Comparison of ENCODE assay signal across 7 mouse cellular contexts in genomic region chr13:15463492-15464080, GRCm38 (mm10). TPM values are rescaled to one million over a fixed set of nuclear protein-coding genes. Genes with fewer than 3 reads are reported as not detected.
A peak's percentile ranks its signal among the peaks of the same experiment; 100 is the strongest.
DNase-seq lines count a peak whose midpoint lies in the region; ATAC-seq and TF ChIP-seq lines count a peak whose summit lies in the region.

No protein-coding gene starts in this region.

- H3K4me2 ChIP-seq in forebrain, embryonic 14.5 days (ENCODE audit: low read length): peak overlapping the region; percentile 84
- peak overlapping the region; percentile 69 for H3K4me2 ChIP-seq in limb, embryonic 14.5 days (replicated peaks; ENCODE audit: low read depth, low read length, severe bottlenecking)
- peak overlapping the region; percentile 90 for H3K4me2 ChIP-seq in midbrain, embryonic 15.5 days

- no peaks in the 10 kb centered on the region for H3K9me3 ChIP-seq in forebrain, embryonic 14.5 days (replicated peaks; ENCODE audit: control insufficient read depth, low read length)
- H3K9me3 ChIP-seq in limb, embryonic 14.5 days (ENCODE audit: control insufficient read depth, low read length): no peaks in the 10 kb centered on the region
- no peaks in the 10 kb centered on the region for H3K9me3 ChIP-seq in midbrain, embryonic 15.5 days

- H3K9ac ChIP-seq in forebrain, embryonic 14.5 days (ENCODE audit: low read length): peak overlapping the region; percentile 95
- peak overlapping the region; percentile 100 for H3K9ac ChIP-seq in limb, embryonic 14.5 days (ENCODE audit: low read depth, low read length, severe bottlenecking)
- H3K9ac ChIP-seq in midbrain, embryonic 15.5 days: peak overlapping the region; percentile 47

- peak overlapping the region; percentile 84 for H3K4me3 ChIP-seq in forebrain, embryonic 14.5 days (ENCODE audit: low read depth, low read length)
- H3K4me3 ChIP-seq in limb, embryonic 14.5 days (replicated peaks; ENCODE audit: low read length): peak overlapping the region; percentile 96
- H3K4me3 ChIP-seq in midbrain, embryonic 15.5 days: peak overlapping the region; percentile 63

- TF ChIP-seq POLR2A in limb, embryonic 14.5 days (IDR thresholded peaks at IDR 0.05; ENCODE audit: borderline replicate concordance, extremely low read depth, insufficient read depth, insufficient read length): peak; percentile 47; the same call in 1 of the 2 replicates

- H3K27ac ChIP-seq in forebrain, embryonic 14.5 days (ENCODE audit: low read depth, low read length): peak overlapping the region; percentile 95
- peak overlapping the region; percentile 100 for H3K27ac ChIP-seq in limb, embryonic 14.5 days (replicated peaks; ENCODE audit: low read depth, low read length)
- H3K27ac ChIP-seq in midbrain, embryonic 15.5 days: peak overlapping the region; percentile 70

- no peaks in the 10 kb centered on the region for H3K27me3 ChIP-seq in forebrain, embryonic 14.5 days (replicated peaks; ENCODE audit: control insufficient read depth, insufficient read depth, low read length)
- H3K27me3 ChIP-seq in limb, embryonic 14.5 days (ENCODE audit: control insufficient read depth, insufficient read depth, low read length): no peaks in the 10 kb centered on the region
- H3K27me3 ChIP-seq in midbrain, embryonic 15.5 days (replicated peaks): peaks cover 10% of the 10 kb centered on the region; the same call in 1 of the 2 replicates

- under 1% methylated on average over 51 of the region's 70 CpGs for WGBS in forebrain, embryonic 14.5 days
- under 1% methylated on average over 47 of the region's 70 CpGs for WGBS in limb, embryonic 14.5 days
- under 1% methylated on average over 60 of the region's 70 CpGs for WGBS in midbrain, embryonic 15.5 days

- H3K4me1 ChIP-seq in forebrain, embryonic 14.5 days (ENCODE audit: control insufficient read depth, insufficient read depth, low read length): peaks cover 9% of the 10 kb centered on the region
- peaks cover 16% of the 10 kb centered on the region for H3K4me1 ChIP-seq in limb, embryonic 14.5 days (ENCODE audit: control insufficient read depth, insufficient read depth, low read length)
- peaks cover 35% of the 10 kb centered on the region for H3K4me1 ChIP-seq in midbrain, embryonic 15.5 days

- peak; percentile 70 for ATAC-seq in forebrain, embryonic 14.5 days
- ATAC-seq in limb, embryonic 14.5 days (ENCODE audit: low FRiP score, low read depth): peak; percentile 85
- peak; percentile 65 for ATAC-seq in midbrain, embryonic 15.5 days (replicated peaks)

- no peaks in the 10 kb centered on the region for H3K36me3 ChIP-seq in forebrain, embryonic 14.5 days (ENCODE audit: control insufficient read depth, insufficient read depth, low read length)
- H3K36me3 ChIP-seq in limb, embryonic 14.5 days (ENCODE audit: control insufficient read depth, insufficient read depth, low read length): no peaks in the 10 kb centered on the region
- no peaks in the 10 kb centered on the region for H3K36me3 ChIP-seq in midbrain, embryonic 15.5 days (replicated peaks)

- intact Hi-C loops in heart, postnatal 25 days (cut with DNase I): no loop called here

- peak; percentile 63 for DNase-seq in ES-CJ7 (ENCODE audit: low read depth, low spot score)
- peak; percentile 45 to 86 for DNase-seq in adrenal gland, adult (ENCODE audit: inconsistent age in 2 of 2, low spot score in 1 of 2)
- DNase-seq in forebrain, embryonic 14.5 days (ENCODE audit: low spot score): peak; percentile 77
- peak; percentile 28 for DNase-seq in heart, postnatal 25 days (ENCODE audit: low spot score)
- peak; percentile 86 for DNase-seq in limb, embryonic 14.5 days (ENCODE audit: low spot score)
- DNase-seq in urinary bladder, postnatal 10 days (ENCODE audit: low spot score): peak; percentile 17

RNA-seq across cellular contexts. Expression of gene Gli3, which starts 0.6 kb away (rescaled TPM):
- 11.4 and 14.1 TPM in 2 replicates for polyA plus RNA-seq in forebrain, embryonic 14.5 days (2014; fragmentation: Nextera tagmentation; extraction: Ambion mirVana)
- 1 to 10 TPM; 1.9 to 2.0 TPM for total RNA-seq in heart, postnatal 25 days (2021)
- 33.4 and 44.4 TPM in 2 replicates for polyA plus RNA-seq in limb, embryonic 14.5 days (2012; rRNA removed)
- polyA plus RNA-seq in limb, embryonic 14.5 days (2014; fragmentation: Nextera tagmentation; extraction: Ambion mirVana): 42.6 and 52.0 TPM in 2 replicates
- 7.7 and 8.4 TPM in 2 replicates for polyA plus RNA-seq in midbrain, embryonic 15.5 days (2015; fragmentation: Nextera tagmentation; extraction: Ambion mirVana)

Comparison
In these comparisons a context has a peak if more than half of its experiments do, and no peak if none do; other contexts are left out.
1. Peak in every context shown above with its lines: DNase-seq, ATAC-seq, H3K4me3 ChIP-seq and H3K27ac ChIP-seq.
2. DNase-seq: peak in every context shown above with its lines; median percentile 86 in limb, embryonic 14.5 days; 77 in forebrain, embryonic 14.5 days; 66 in adrenal gland, adult; 63 in ES-CJ7; 28 in heart, postnatal 25 days; 17 in urinary bladder, postnatal 10 days.
3. H3K9ac ChIP-seq: peak in every context shown above with its lines; median percentile 100 in limb, embryonic 14.5 days; 95 in forebrain, embryonic 14.5 days; 47 in midbrain, embryonic 15.5 days.